Mouse (Mus musculus) embryo, embryonic 11 days (tissue): ENCODE results near the gene Socs2.
"Not testable (repeated sequence)": the region's sequence is repeated elsewhere in the genome, so short reads cannot be mapped to it uniquely, and the experiment has no call there.

Experiments
- DNase-seq: peaks from one replicate; pipeline ENCODE4 v3.0.0-alpha.2; 2015

Socs2 gene

GRCm38 (mm10) chr10:95389805-95390204 lies 27.2 kb downstream of the Socs2 start:
- not testable (repeated sequence) for DNase-seq

- no peak for DNase-seq
These were observed 28.0 kb downstream of the Socs2 start for GRCm38 (mm10) chr10:95388821-95389477.

- no peak for DNase-seq
These were observed 30.5 kb downstream of the Socs2 start for GRCm38 (mm10) chr10:95386527-95386926.

GRCm38 (mm10) chr10:95385801-95386203 lies 31.2 kb downstream of the Socs2 start:
- DNase-seq, result no peak

- no peak for DNase-seq
These were observed 31.9 kb downstream of the Socs2 start for GRCm38 (mm10) chr10:95385081-95385480.

- DNase-seq, result no peak
These were observed 32.5 kb downstream of the Socs2 start for GRCm38 (mm10) chr10:95384446-95384845.

- DNase-seq, result no peak
These were observed 43.6 kb downstream of the Socs2 start for GRCm38 (mm10) chr10:95373340-95373739.

- no peak for DNase-seq
These were observed 45.0 kb downstream of the Socs2 start for GRCm38 (mm10) chr10:95371942-95372341.

GRCm38 (mm10) chr10:95369190-95369589 lies 47.8 kb downstream of the Socs2 start:
- DNase-seq, result no peak

- no peak for DNase-seq
These were observed 48.8 kb downstream of the Socs2 start for GRCm38 (mm10) chr10:95368151-95368550.

- no peak for DNase-seq
These were observed 49.3 kb downstream of the Socs2 start for GRCm38 (mm10) chr10:95367661-95368089.

- no peak for DNase-seq
These were observed 49.7 kb downstream of the Socs2 start for GRCm38 (mm10) chr10:95367241-95367640.

- DNase-seq, result peak; percentile 39
These were observed 54.7 kb downstream of the Socs2 start for GRCm38 (mm10) chr10:95362326-95362725.

- no peak for DNase-seq
These were observed 55.6 kb downstream of the Socs2 start for GRCm38 (mm10) chr10:95361260-95361841.

- no peak for DNase-seq
These were observed 56.9 kb downstream of the Socs2 start for GRCm38 (mm10) chr10:95360048-95360447.

GRCm38 (mm10) chr10:95357721-95358120 lies 59.3 kb downstream of the Socs2 start:
- DNase-seq, result no peak

- DNase-seq, result no peak
These were observed 60.3 kb downstream of the Socs2 start for GRCm38 (mm10) chr10:95356711-95357110.

- peak; percentile 34 for DNase-seq
These were observed 61.2 kb downstream of the Socs2 start for GRCm38 (mm10) chr10:95355678-95356268.

- DNase-seq, result peak; percentile 27
These were observed 62.3 kb downstream of the Socs2 start for GRCm38 (mm10) chr10:95354673-95355072.

GRCm38 (mm10) chr10:95354047-95354446 lies 62.9 kb downstream of the Socs2 start:
- peak; percentile 5 for DNase-seq

GRCm38 (mm10) chr10:95348457-95348856 lies 68.5 kb downstream of the Socs2 start:
- no peak for DNase-seq

GRCm38 (mm10) chr10:95347776-95348175 lies 69.2 kb downstream of the Socs2 start:
- DNase-seq, result no peak

GRCm38 (mm10) chr10:95342833-95343590 lies 74.0 kb downstream of the Socs2 start:
- no peak for DNase-seq

- DNase-seq, result no peak
These were observed 76.3 kb downstream of the Socs2 start for GRCm38 (mm10) chr10:95340676-95341075.
